Mouse (Mus musculus) ovary, postnatal 10 days (tissue): ENCODE measurements around the gene Tnrc18.

Experiments
- DNase-seq: peaks from one replicate; pipeline ENCODE4 v3.0.0; 2022; ENCODE audit warnings: low spot score

Tnrc18 gene

DNA sequence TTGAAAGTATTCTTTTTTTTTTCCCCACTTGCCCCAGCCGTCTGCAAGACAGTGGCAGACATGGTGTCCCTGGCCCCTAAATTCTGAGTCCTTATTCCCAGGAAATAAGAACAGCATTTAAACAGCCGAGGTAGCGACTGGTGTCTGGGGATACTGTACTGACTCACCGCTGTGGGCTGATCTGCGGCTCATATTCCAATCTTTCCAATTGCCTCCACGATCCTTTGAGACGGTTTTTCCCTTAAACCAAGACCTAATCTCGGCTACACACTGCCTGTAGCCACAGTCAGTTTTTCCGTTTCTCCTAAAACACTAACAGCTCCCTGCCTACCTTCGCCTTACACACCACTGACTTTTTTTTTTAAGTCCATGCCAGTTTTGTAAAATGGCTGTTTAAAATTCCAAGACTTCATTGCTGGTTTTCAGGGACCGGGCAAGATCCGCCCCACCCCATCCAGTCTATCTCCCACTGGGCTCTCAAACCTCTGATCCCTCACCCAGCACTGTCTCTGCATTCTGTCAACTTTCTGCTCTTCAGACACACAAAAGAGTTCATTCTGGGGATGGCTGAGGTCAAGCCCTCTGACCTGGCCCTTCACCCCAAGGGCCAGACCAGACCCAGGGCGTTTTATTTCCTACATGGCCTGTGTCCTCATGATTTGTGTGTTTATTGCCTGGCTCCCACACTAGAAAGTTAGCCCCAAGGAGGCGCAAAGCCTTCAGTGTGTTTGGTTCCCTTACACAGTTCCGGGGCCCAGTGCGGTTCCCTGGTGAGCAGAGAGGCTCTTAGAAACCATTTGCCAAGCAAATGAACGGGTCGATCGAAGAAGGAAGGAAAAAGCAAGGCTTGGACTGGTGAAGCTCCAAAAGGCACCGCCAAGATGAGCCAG is 6.5 kb downstream of the Tnrc18 start:
- no peak for DNase-seq

DNA sequence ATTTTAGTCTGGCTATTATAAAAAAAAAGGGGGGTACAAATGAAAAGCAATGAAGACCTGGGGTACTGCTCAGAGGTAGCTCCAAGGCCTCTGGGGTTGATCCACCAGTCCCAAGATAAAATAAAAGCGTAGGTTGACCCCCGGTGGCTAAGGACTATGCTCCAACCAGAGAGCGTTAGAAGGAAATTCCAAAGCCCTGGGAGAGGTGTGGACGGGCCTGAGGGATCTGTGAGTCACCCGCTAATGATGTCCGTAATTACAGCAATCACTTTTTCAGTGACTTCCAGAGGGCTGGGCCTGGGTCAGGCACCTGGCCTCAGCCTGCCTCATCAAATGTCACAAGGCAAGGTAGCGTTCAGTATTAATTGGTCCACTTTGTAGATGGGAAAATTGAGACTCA is 9.8 kb downstream of the Tnrc18 start:
- no peak for DNase-seq

DNA sequence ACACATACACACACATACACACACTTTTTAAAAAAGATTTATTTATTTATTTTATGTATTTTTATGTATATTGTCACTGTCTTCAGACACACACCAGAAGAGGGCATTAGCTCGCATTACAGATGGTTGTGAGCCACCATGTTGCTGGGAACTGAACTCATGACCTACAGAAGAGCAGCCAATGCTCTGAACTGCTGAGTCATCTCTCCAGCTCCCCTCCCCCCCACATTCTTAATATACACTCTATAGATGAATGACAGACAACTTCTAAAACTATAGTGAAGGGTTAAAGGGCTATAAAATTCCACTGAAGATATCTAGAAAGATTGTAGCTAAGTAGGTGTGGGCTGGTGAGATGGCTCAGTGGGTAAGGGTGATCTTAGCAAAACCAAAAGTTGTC is 13.7 kb downstream of the Tnrc18 start:
- no peak for DNase-seq

DNA sequence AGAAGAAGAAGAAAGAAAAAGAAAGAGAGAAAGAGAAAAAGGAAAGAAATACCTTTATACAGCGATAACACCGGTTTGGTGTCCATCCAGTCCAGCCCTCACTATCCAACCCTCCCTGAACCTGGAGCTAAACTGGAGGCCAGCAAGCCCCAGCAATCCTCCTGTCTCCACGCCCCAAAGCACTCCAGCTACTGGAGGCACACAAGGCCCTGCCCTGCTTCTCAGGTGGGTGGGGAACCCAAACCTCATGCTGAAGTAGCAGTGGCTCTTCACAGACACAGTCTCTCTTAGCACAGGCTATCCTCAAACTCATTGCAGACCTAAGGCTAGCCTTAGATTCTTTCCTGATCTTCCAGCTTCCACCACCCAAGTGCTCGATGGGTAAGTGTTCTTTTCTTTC is 14.6 kb downstream of the Tnrc18 start:
- no peak for DNase-seq

DNA sequence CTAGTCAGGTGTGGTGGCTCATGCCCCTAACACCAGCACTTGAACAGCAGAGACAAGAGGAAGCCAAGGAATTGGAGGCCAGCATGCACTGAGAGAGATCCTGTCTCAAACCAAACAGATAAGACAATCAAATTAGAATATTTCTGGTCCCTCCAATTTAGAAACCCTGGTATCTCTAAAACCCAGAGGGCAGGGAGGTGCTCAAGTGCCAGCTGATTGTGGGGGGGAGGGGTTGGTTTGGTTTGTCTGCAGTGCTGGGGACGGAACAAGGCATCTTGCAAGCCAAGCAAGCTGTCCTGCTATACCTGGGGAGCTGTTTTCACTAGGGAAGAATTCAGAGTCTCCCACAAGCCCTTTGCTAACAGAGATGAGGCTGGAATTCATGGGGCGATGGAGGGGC is 15.5 kb downstream of the Tnrc18 start:
- DNase-seq = no peak

DNA sequence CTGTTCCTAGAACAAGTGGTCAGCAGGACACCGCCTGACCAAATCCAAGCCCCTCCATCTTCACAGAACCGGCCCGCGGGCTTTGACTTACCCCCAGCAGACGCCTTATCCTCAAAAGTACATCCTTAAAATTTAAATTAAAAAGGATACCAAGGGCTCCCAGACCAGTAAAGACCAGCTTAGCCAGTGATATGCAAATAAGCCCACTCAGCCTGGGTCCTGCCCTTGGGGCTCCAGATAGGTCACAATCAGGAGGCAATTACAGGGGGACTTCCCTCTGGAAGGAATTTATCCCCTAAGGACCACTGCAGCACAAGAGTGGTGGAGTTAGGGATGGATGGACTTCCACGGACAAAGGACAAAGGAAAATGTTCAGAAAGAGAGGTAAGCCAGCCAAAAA is 16.8 kb downstream of the Tnrc18 start:
- no peak for DNase-seq

DNA sequence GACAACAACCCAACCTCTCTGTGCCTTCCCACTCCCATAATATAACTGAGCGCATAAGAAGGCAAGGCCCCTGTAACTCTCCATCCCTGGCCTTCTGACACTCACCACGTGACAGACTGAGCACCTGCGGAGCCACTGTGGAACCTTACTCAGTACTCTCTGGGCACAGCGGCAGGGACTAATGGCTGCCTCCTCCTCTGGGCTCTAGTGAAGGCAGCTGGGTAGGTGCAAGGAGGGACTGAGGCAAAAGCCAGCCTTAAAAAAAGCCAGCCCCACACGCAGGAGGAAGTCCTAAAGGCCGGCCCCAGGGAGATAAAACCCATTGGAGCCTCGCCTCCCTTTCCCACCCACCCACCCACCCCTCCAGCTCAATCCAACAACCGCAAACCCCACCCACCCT is 17.3 kb downstream of the Tnrc18 start:
- no peak for DNase-seq

DNA sequence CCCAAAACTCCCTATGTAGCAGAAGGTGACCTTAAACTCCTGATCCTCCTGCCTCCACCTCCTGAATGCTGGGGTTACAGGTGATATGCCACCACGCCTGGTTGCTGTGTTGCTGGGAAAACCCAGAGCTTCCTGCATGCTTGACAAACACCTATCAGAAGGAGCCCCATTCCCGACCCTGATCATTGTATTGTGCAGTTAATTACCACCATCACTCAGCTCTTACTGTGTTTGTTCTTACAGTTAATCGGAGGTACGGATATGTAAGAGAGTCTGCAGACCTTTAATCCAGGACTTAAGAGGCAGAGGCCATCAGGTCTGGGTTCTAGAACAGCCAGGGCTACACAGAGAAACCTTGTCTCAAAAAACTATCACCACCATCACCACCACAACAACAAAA is 18.2 kb downstream of the Tnrc18 start:
- no peak for DNase-seq

DNA sequence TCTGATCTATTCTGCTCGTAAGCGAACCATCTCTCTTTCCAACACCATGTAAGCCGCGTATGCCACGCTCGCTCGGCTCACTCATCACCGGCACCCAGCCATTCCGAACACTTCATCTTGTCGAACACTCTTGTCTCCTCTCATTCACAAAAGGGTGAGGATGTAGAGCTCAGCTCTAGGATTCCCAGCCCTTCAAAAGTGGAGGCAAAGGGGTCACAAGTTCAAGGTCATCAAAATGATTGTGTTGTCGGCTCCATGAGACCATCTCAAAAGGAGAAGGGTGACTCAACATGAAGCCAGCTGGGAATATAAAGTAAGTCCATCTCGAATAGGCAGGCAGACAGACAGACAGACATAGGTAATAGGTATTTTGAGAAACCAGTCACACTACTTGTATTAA is 19.3 kb downstream of the Tnrc18 start:
- DNase-seq = no peak

DNA sequence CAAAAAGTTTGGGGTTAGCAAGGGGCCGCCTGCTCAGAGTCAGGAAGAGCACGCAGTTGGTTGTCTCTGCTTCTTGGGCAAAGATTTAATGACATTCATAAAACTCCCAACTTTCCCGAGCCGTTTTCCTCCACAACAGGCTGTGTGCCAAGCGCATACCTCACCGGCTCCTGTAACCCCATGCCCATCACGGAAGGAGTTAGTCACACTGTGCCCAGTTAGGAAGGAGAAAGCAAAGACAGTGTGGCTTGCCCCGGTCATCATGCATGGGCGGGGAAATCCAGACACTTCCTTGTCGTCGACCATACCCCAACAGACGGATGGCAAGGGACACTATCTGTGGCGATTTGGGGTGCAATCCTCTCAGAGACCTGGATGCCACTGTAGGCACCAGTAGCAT is 19.8 kb downstream of the Tnrc18 start:
- DNase-seq = no peak

DNA sequence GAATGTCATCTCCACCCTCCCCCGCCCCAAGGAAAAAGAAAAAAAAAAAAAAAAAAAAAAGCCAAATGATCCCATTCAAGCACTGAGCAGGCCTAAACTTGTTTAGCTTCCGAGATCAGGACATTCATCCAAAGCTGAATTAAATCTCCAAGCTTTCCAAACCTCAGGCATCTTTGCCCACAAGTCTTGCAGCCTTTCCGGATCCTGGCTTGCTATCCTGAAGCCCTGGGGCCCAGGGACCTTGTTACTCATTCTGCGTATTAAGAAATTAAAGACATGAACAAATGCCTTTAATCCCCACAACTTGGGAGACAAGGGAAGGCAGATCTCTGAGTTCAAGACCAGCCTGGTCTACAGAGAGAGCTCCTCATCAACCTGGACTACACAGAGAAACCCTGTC is 20.5 kb downstream of the Tnrc18 start:
- no peak for DNase-seq

DNA sequence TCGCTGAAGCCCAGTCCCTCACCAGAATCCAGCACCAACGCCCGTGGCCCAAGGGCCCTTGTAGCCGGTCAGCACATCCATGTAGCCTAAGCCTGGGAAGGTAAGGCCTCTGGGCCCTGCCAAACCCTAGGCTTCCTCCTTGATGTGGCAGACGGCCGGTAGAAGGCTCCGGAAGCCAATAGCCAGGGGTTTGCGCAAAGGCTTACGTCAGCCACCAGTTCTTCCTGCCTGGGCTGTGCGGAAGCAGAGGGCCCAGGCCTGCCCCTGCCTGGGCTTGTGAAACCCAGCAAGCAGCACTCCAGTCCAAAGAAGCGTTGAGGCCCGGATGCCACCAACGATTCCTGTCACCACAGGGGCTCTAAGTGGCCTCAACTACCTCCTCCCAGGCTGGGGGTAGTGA is 22.9 kb downstream of the Tnrc18 start:
- no peak for DNase-seq

DNA sequence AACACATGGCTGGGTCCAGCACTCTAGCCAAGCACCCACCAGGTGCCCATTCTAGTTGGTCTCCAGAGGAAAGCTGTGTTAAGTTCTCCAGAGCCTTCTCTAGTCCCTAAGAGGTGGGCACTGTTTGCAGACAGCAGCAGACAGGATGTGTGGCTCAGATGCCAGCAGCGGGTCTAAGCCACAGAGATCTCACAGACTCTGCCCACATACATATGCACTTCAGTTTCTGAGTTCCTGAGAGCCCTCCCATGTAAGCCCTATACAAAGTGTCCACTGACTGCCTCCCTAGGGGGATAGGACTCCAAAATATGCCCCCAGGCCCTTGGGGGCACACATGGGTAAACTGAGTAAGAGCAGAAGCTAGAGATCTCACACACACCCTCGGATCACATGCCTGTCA is 23.3 kb downstream of the Tnrc18 start:
- no peak for DNase-seq

DNA sequence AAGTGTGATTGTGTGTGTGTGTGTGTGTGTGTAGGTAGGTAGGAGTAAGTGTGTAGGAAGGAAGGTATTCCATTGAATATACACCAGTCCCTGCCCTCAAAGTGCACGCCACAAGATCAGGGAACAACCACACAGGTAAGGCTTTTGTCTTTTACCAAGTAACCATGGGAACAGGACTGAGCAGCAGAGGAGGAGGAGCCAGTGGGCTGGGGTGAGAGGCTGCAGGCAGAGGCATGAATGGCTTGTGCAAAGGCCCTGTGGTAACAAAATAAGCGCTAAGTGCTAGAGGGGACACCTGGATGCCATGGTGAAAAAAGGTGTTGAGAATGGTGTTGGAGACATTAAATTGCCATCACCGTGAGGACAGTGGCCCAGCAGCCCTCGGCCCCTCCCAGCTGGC is 24.9 kb downstream of the Tnrc18 start:
- no peak for DNase-seq

DNA sequence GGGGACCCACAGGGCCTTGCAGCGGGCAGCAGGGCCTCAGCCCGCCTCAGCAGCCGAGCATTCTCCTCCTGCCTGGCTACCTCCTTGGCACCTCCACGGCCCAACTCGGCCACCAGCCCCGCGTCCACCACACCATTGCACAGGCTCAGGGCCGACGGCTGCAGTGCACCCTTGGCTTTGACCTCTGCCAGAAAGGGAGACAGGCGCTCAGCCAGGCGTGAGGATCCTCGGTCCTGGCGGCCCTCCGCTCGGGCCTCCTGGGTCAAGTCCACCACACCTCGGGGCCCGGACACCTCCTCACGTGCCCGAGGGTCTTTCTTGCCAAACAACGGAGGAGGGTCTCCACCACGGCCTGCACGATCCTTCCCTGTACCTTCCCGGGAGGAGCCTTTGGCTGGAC is 29.2 kb downstream of the Tnrc18 start:
- no peak for DNase-seq

DNA sequence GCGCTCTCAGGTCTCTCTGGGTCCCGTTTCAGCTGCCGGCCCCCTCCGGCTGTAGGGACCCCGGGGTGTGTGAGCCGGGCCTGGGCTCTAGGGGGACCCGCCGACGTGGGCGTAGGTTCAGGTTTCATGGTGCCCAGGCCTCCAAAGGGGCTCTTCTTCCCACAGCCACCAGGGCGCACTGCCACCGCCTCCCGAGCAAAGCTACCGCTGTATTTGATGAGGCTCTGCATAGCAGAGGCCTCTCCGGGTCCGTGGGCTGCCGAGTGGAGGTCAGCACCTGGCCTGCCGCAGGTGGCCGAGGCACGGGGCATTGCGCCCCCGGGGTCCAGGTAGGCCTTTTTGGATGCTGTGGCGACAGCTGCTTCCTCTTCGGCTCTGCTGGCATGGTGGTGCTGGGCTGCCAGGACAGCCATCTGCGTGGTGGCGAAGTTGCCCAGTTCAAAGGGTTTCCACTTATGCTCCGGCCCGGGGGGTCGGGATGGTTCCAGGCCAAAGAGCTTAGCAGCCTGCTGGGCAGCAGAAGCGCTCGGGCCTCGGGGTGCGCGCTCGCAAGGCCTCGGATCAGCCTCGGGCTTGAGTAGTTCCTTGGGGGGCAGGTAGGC is 30.1 kb downstream of the Tnrc18 start:
- DNase-seq = no peak

DNA sequence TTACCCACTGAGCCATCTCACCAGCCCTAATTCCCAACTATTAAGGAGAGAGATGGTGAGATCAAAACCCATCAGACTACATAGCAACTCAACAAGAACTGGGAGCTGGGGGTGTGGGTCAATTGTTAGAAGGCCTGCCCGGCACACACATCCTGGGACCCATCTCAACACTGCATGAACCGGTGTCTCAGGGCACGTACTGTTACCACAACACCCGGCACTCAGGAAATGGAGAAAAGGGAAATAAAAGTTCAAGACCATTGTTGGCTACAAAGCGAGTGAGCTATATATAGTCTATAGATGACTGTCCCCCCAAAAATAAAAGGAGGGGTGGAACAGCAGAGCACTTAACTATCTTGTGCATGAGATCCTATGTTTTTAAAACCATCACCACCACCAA is 30.8 kb downstream of the Tnrc18 start:
- DNase-seq = no peak

DNA sequence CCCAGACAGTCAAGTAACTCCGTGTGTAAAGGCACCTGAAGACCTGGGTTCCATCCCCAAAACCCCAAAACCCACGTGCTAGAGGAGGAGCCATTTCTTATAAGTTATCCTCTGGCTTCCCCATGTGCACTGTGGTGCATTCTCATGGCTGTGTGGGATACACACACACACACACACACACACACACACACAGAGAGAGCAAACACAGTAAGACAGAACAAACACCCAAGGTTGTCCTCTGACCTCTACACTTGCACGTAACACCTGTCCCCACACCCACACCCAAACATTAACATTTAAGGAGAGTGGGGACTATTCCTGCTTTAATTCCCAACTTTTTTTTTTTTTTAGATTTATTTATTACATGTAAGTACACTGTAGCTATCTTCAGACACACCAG is 31.2 kb downstream of the Tnrc18 start:
- no peak for DNase-seq

DNA sequence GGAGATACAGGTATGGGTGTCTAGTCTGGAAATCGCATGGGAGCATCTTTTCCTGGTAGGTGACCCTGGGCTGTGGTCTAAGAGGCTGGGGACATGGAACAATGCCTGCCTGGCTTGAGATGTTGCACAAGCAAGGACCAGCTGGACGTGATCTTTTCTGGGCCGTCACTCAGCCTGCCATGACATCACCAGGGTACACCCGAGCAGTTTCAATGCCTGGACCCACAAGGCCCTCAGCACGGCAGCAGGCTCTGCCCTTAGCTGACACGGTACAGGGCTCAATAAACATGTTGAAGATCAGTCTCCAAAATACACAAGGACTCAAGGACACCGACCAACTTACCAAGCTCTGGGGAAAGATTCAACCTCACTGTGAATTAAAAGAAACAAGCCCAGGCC is 34.3 kb downstream of the Tnrc18 start:
- no peak for DNase-seq

DNA sequence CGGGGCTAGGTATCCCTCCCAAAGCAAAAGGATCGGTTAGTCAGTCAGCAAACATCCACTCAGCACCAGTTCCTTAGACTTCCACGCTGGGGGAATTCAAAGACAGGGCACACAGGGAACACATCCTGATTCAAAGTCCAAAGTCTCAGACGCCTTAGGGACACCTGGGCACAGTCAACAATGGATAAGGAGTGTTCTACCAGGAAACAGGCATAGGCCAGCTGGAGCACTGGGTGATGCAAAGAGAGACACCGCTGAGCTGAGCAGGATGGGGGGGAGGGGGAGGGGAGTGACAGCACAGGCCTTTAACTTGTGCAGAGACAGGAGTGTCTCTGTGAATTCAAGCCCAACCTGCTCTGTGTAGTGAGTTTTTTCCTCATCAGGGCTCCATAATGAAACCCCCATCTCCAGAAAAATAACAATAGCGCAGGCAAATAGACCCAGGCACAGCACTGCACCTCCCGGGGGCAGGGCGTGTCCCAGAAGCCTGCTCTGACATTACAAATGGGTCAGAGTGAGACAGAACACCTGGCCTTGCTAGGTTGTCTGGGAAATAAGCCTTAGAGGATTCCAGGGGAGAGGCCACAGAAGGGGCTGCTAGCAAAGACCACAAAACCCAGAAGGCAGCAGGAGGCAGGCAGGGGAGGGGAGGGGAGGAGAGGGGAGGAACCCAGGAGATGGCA is 34.9 kb downstream of the Tnrc18 start:
- no peak for DNase-seq

DNA sequence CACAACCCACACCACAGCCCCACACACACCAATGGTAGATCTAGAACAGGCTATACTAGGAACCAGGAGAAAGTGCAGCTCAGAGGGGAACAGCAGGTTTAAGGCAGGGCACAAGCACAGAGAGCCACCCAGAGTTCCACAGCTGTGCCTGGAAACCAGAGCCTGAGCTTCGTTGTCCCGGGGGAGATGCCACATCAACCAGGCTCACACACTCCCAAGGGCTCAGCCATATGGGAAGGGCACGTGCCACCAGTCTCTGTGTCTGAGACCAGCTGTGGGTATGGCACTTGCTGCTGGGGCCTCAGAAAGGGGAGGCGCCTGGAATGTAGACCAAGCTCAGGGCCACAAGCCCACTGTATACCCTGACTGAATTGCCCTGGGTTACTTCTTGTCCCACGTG is 36.9 kb downstream of the Tnrc18 start:
- DNase-seq = no peak

DNA sequence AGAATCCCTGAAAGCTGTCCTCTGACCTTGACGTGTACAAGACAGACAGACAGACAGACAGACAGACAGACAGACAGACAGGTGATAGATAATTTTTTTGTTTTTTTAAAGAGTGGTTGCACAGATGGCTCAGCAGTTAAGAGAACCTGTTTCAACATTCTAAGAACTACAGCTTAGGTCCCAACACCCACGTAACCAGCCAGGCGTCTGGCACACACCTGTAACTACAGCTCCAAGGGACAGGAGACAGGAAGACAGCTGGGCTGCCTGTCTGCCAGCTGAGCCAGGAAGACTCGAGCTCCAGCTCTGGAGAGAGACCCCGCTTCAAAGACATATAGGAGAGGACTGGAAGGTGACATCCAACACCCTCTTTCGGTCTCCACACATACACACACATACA is 38.6 kb downstream of the Tnrc18 start:
- no peak for DNase-seq

DNA sequence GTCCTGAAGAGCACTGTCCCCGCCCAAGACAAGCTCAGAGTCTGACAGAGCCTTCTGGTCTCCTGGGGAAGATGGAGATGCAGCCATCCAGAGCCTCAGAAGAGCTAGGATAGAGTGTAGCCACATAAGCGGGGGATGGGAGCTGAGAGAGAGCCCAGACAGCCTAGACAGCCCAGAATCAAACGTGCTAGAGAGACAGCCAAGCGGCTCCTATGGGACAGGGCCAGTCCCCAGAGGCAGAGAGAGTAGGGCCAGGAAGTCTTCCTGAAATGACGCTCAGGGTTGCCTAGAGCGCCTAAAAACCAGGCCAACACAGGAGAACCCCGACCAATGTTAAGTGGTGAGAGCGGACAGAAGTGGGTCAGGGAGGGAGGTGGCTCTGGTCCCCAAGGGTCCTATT is 39.3 kb downstream of the Tnrc18 start:
- no peak for DNase-seq
